Mouse (Mus musculus) central nervous system, embryonic 18 days (tissue): ENCODE measurements around the gene Olfr106-ps. TPM values are rescaled to one million over a fixed set of nuclear protein-coding genes. Genes with fewer than 3 reads are reported as not detected.

ENCODE experiments used
- polyA plus RNA-seq: library from polyadenylated mRNA; depleted of rRNA; stranded (reverse); fragments of >200 nt; gene quantifications from 2 replicates; pipeline ENCODE4 v1.2.3, GENCODE M21; 2012; rRNA removed

The Olfr106-ps gene
- polyA plus RNA-seq = not detected in 2 replicates

DNA sequence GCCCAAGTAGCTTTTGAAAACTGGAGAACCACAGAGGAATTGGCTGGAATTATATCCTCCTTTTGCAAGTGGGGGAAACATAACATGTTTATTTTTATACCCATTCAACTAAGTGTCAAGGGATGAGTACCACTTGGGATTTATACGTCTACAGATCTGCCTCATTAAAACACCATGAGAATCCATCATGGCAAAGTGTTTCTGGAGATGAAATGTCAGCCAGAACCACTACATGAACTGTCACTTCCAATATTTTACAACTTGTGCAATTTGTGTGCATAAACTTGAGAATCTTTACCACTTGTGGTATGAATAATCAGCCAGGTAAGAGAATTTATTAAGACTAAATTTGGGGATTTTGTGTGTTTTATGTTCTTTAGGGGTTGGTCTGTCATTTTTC is at the start of gene Olfr106-ps:
TSS of gene Olfr106-ps (plus strand) at position 301 of the 400 bp plus-strand sequence.

GRCm38 (mm10) chr17:37359282-37359681 is 30.9 kb upstream of the Olfr106-ps start, which contains the start of gene Olfr104-ps:
Olfr104-ps (plus strand) TSS chr17:37359582.

DNA sequence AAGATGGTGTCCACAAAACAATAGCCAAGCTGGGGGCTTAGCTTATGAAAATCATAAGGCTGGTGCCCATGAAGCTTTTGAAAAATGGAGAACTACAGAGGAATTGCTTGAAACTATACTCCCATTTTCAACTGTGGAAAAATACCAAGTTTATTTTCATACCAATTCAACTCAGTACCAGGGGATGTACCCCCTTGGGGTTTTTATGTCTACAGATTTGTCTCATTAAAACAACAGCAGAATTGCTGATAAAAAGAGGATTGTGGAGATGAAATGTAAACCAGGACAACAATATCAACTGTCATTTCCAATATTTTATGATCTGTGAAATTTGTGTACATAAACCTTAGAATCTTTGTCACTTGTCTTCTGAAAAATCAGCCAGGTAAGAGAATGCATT is 11.5 kb upstream of the Olfr106-ps start, which contains the start of gene Olfr105-ps:
TSS of gene Olfr105-ps (plus strand) at position 301 of the 400 bp plus-strand sequence.

DNA sequence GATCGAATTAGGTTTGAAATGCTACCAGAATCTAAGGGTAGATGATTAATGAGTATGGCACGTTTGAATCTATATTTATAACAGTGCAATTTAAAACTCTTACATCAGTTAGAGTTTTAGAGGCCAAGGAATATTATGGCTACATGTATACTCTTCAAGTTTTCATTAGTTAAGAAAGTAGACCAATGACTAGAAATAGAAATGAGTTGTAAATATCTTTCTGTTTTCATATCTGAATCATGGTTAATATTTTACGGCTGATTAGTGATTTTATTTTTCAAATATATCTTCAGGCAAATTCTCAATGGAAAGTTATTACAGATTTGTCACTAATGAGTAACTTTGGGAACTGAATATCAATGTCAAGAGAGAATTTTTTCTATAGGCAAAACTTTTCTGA is 8.7 kb downstream of the Olfr106-ps start, which contains the start of gene Olfr107:
TSS of gene Olfr107 (plus strand) at position 301 of the 400 bp plus-strand sequence.

DNA sequence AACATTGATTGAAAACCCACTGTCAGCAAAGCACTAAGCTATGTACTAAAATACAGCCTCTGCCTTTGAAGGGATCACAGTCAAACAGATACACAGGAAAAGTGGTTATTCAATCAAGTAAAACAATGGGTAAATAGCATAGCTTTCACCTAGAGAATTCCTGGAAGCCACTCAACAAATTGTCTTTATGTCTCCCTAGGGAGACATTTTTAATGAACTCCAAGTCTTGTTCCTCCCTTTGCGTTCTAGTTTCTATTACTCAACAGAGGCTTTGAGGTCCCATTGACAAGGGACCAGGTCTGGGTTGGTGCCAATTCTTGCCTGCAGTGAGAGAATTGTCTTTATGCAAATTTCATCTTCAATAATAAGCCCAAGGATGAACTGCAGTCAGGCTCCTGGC is 55.0 kb downstream of the Olfr106-ps start, which contains the start of gene Olfr108:
TSS of gene Olfr108 (plus strand) at position 301 of the 400 bp plus-strand sequence.

Other genes with a start within 250 kb of the Olfr106-ps start
- not detected in 2 replicates for gene Olfr93, start 228.9 kb upstream of the Olfr106-ps start, polyA plus RNA-seq
- not detected in 2 replicates for gene Ubd, start 196.5 kb upstream of the Olfr106-ps start, polyA plus RNA-seq
- not detected in 2 replicates for gene Olfr94, start 189.4 kb upstream of the Olfr106-ps start, polyA plus RNA-seq
- 0.03 and 0.04 TPM in 2 replicates for gene Olfr95, start 177.3 kb upstream of the Olfr106-ps start, polyA plus RNA-seq
- not detected in 2 replicates for gene Olfr96, start 170.2 kb upstream of the Olfr106-ps start, polyA plus RNA-seq
- gene Olfr97, start 153.1 kb upstream of the Olfr106-ps start, polyA plus RNA-seq = not detected in 2 replicates
- not detected in 2 replicates for gene Olfr98, start 126.6 kb upstream of the Olfr106-ps start, polyA plus RNA-seq
- 0.83 and 0.98 TPM in 2 replicates for gene H2-M3, start 120.2 kb upstream of the Olfr106-ps start, polyA plus RNA-seq
- gene Olfr99, start 106.9 kb upstream of the Olfr106-ps start, polyA plus RNA-seq = not detected in 2 replicates
- gene Olfr101, start 86.1 kb upstream of the Olfr106-ps start, polyA plus RNA-seq = not detected in 2 replicates
- gene Olfr102, start 73.3 kb upstream of the Olfr106-ps start, polyA plus RNA-seq = not detected in 2 replicates
- gene Olfr103, start 50.7 kb upstream of the Olfr106-ps start, polyA plus RNA-seq = not detected in 2 replicates
- gene Olfr104-ps, start 30.8 kb upstream of the Olfr106-ps start, polyA plus RNA-seq = not detected in 2 replicates
- gene Olfr105-ps, start 11.4 kb upstream of the Olfr106-ps start, polyA plus RNA-seq = not detected in 2 replicates
- gene Olfr107, start 8.8 kb downstream of the Olfr106-ps start, polyA plus RNA-seq = not detected in 2 replicates
- gene Olfr108, start 55.1 kb downstream of the Olfr106-ps start, polyA plus RNA-seq = not detected in 2 replicates
- not detected in 2 replicates for gene Olfr109, start 68.5 kb downstream of the Olfr106-ps start, polyA plus RNA-seq
- gene H2-M2, start 93.2 kb downstream of the Olfr106-ps start, polyA plus RNA-seq = not detected in 2 replicates
- gene Olfr110, start 102.1 kb downstream of the Olfr106-ps start, polyA plus RNA-seq = 0.03 TPM in 1 of 2 replicates, not detected in the other
- gene Olfr111, start 117.6 kb downstream of the Olfr106-ps start, polyA plus RNA-seq = 0.04 and 0.05 TPM in 2 replicates
- not detected in 2 replicates for gene Olfr112, start 179.1 kb downstream of the Olfr106-ps start, polyA plus RNA-seq
- gene Olfr113, start 187.3 kb downstream of the Olfr106-ps start, polyA plus RNA-seq = not detected in 2 replicates
- gene Olfr114, start 202.3 kb downstream of the Olfr106-ps start, polyA plus RNA-seq = not detected in 2 replicates
- gene Olfr115, start 236.7 kb downstream of the Olfr106-ps start, polyA plus RNA-seq = not detected in 2 replicates
- not detected in 2 replicates for gene Olfr116, start 236.8 kb downstream of the Olfr106-ps start, polyA plus RNA-seq